Mouse (Mus musculus) lung, postnatal 36 days (tissue): ENCODE measurements around the gene Vmn2r30.
A peak's percentile ranks its signal among the peaks of the same experiment; 100 is the strongest.
"Not testable (repeated sequence)": the region's sequence is repeated elsewhere in the genome, so short reads cannot be mapped to it uniquely, and the experiment has no call there.

Experiments used
- DNase-seq: peaks from one replicate; pipeline ENCODE4 v3.0.0; 2022; ENCODE audit warnings: mixed read lengths

Gene Vmn2r30

GRCm38 (mm10) chr7:7337509-7337908 lies at the start of gene Vmn2r30:
TSS of gene Vmn2r30 (minus strand) at chr7:7337609.
- not testable (repeated sequence) for DNase-seq

- peak; percentile 29 for DNase-seq
These were observed 37.0 kb upstream of the Vmn2r30 start, which contains the start of gene Gm45783 for GRCm38 (mm10) chr7:7374431-7374830. TSS of gene Gm45783 (minus strand) at chr7:7374573.

- DNase-seq: peak; percentile 84
These were observed 41.8 kb downstream of the Vmn2r30 start for GRCm38 (mm10) chr7:7295595-7295994.

GRCm38 (mm10) chr7:7281383-7281782 lies 56.0 kb downstream of the Vmn2r30 start:
- peak; percentile 51 for DNase-seq

GRCm38 (mm10) chr7:7277966-7278567 lies 59.3 kb downstream of the Vmn2r30 start, which contains the start of gene Gm45844:
TSS of gene Gm45844 (minus strand) at chr7:7278289.
- peak; percentile 91 for DNase-seq

GRCm38 (mm10) chr7:7277556-7277955 lies 59.9 kb downstream of the Vmn2r30 start:
- DNase-seq: not testable (repeated sequence)
